In genomic region chr2:169600163-169600562, GRCm38 (mm10) we compare ENCODE assay signal across 14 mouse cellular contexts. TPM values are rescaled to one million over a fixed set of nuclear protein-coding genes. Genes with fewer than 3 reads are reported as not detected.
A peak's percentile ranks its signal among the peaks of the same experiment; 100 is the strongest.
DNase-seq lines count a peak whose midpoint lies in the region; ATAC-seq lines count a peak whose summit lies in the region.
"Had no signal": no experiment of that assay in that cellular context is flagged by ENCODE, and none has a peak within 500 bp of the region (broad histone marks: within the 10 kb centered on the region; RNA-seq: fewer than 3 reads in every experiment).

No protein-coding gene starts in this region.

- WGBS in forebrain, embryonic 13.5 days: 70% methylated on average over 6 of the region's 6 CpGs
- 84% methylated on average over 6 of the region's 6 CpGs for WGBS in forebrain, embryonic 11.5 days
- WGBS in neural tube, embryonic 15.5 days: 47% methylated on average over 6 of the region's 6 CpGs
- 75% methylated on average over 6 of the region's 6 CpGs for WGBS in heart, embryonic 12.5 days

- no peak overlapping the region for H3K4me2 ChIP-seq in forebrain, embryonic 13.5 days
- H3K4me2 ChIP-seq in forebrain, embryonic 11.5 days (ENCODE audit: low read depth, low read length, severe bottlenecking): no peak overlapping the region
- no peak overlapping the region for H3K4me2 ChIP-seq in neural tube, embryonic 15.5 days
- H3K4me2 ChIP-seq in heart, embryonic 12.5 days: no peak overlapping the region

- no peak overlapping the region; the same call in 1 of the 2 replicates for H3K27ac ChIP-seq in forebrain, embryonic 13.5 days
- H3K27ac ChIP-seq in forebrain, embryonic 11.5 days (ENCODE audit: low read depth, low read length): no peak overlapping the region
- 0 out of 2 replicates have a peak overlapping the region, but pooled peaks have one; percentile 28 for H3K27ac ChIP-seq in neural tube, embryonic 15.5 days (replicated peaks)
- H3K27ac ChIP-seq in heart, embryonic 12.5 days (ENCODE audit: poor library complexity, severe bottlenecking): no peak overlapping the region

- no peaks in the 10 kb centered on the region for H3K9me3 ChIP-seq in forebrain, embryonic 13.5 days (replicated peaks)
- no peaks in the 10 kb centered on the region for H3K9me3 ChIP-seq in forebrain, embryonic 11.5 days (ENCODE audit: control insufficient read depth, low read length)
- H3K9me3 ChIP-seq in neural tube, embryonic 15.5 days (replicated peaks): no peaks in the 10 kb centered on the region
- no peaks in the 10 kb centered on the region for H3K9me3 ChIP-seq in heart, embryonic 12.5 days (replicated peaks)

- H3K36me3 ChIP-seq in forebrain, embryonic 13.5 days (ENCODE audit: poor library complexity, severe bottlenecking): no peaks in the 10 kb centered on the region
- no peaks in the 10 kb centered on the region for H3K36me3 ChIP-seq in forebrain, embryonic 11.5 days (ENCODE audit: control insufficient read depth, insufficient read depth, low read length)
- no peaks in the 10 kb centered on the region for H3K36me3 ChIP-seq in neural tube, embryonic 15.5 days
- no peaks in the 10 kb centered on the region for H3K36me3 ChIP-seq in heart, embryonic 12.5 days

- ATAC-seq in forebrain, embryonic 13.5 days: peak; percentile 41; the same call in 1 of the 2 replicates
- ATAC-seq in forebrain, embryonic 11.5 days (replicated peaks; ENCODE audit: low FRiP score): no peak
- no peak for ATAC-seq in neural tube, embryonic 15.5 days (ENCODE audit: low FRiP score)
- ATAC-seq in heart, embryonic 12.5 days (ENCODE audit: insufficient number of reproducible peaks, low FRiP score): no peak

- no peaks in the 10 kb centered on the region; the same call in 1 of the 2 replicates for H3K27me3 ChIP-seq in forebrain, embryonic 13.5 days
- H3K27me3 ChIP-seq in forebrain, embryonic 11.5 days (ENCODE audit: control insufficient read depth, insufficient read depth, low read length): no peaks in the 10 kb centered on the region
- H3K27me3 ChIP-seq in neural tube, embryonic 15.5 days (replicated peaks): no peaks in the 10 kb centered on the region
- H3K27me3 ChIP-seq in heart, embryonic 12.5 days (replicated peaks): no peaks in the 10 kb centered on the region; the same call in 1 of the 2 replicates

- peaks cover 31% of the 10 kb centered on the region for H3K4me1 ChIP-seq in forebrain, embryonic 13.5 days
- H3K4me1 ChIP-seq in forebrain, embryonic 11.5 days (replicated peaks; ENCODE audit: control insufficient read depth, insufficient read depth, low read length): no peaks in the 10 kb centered on the region
- H3K4me1 ChIP-seq in neural tube, embryonic 15.5 days: peaks cover 18% of the 10 kb centered on the region
- no peaks in the 10 kb centered on the region for H3K4me1 ChIP-seq in heart, embryonic 12.5 days (replicated peaks)

- no peak overlapping the region for H3K9ac ChIP-seq in forebrain, embryonic 13.5 days
- no peak overlapping the region for H3K9ac ChIP-seq in forebrain, embryonic 11.5 days (ENCODE audit: low read length)
- no peak overlapping the region for H3K9ac ChIP-seq in neural tube, embryonic 15.5 days (replicated peaks)
- no peak overlapping the region for H3K9ac ChIP-seq in heart, embryonic 12.5 days

- DNase-seq in forebrain, embryonic 11.5 days (ENCODE audit: low spot score): no peak
- no peak for DNase-seq in neural tube, embryonic 10.5 days (ENCODE audit: extremely low spot score, low spot score)
- peak; percentile 48 to 63 for DNase-seq in left cerebral cortex, adult 18-20 months (ENCODE audit: low spot score in 2 of 2)
- peak; percentile 91 for DNase-seq in telencephalon, adult 2 months (ENCODE audit: low read depth, low spot score)
- no peak for DNase-seq in cerebellum, adult 9-10 months
- DNase-seq: heart, postnatal 36 days had no signal

- no peak overlapping the region for H3K4me3 ChIP-seq in forebrain, embryonic 13.5 days
- no peak overlapping the region for H3K4me3 ChIP-seq in forebrain, embryonic 11.5 days (ENCODE audit: low read depth, low read length)
- no peak overlapping the region for H3K4me3 ChIP-seq in neural tube, embryonic 15.5 days (replicated peaks)
- no peak overlapping the region for H3K4me3 ChIP-seq in heart, embryonic 12.5 days

RNA-seq across cellular contexts. Expression of gene Gm11011, which starts 12.6 kb away (rescaled TPM):
- not detected in 2 replicates for polyA plus RNA-seq in forebrain, embryonic 13.5 days (2015; fragmentation: Nextera tagmentation; extraction: Ambion mirVana)
- not detected in 2 replicates for polyA plus RNA-seq in forebrain, embryonic 11.5 days (2014; fragmentation: Nextera tagmentation; extraction: Ambion mirVana)
- polyA plus RNA-seq in neural tube, embryonic 15.5 days (2015; fragmentation: Nextera tagmentation; extraction: Ambion mirVana): not detected in 2 replicates
- total RNA-seq in left cerebral cortex, adult 18-20 months (2021): not detected
- not detected in 2 replicates for polyA plus RNA-seq in heart, embryonic 12.5 days (2016; fragmentation: Nextera tagmentation; extraction: Ambion mirVana)
- total RNA-seq: ES-E14; heart, postnatal 36 days; liver, adult 2 months had no signal
- polyA plus RNA-seq: cortical plate, adult 2 months; gonadal fat pad, adult 2 months; kidney, embryonic 16.5 days; liver, adult 2 months had no signal

RNA-seq across cellular contexts. Expression of gene Tshz2, which starts 32.6 kb away (rescaled TPM):
- polyA plus RNA-seq in forebrain, embryonic 13.5 days (2015; fragmentation: Nextera tagmentation; extraction: Ambion mirVana): 8.7 and 9.8 TPM in 2 replicates
- polyA plus RNA-seq in forebrain, embryonic 11.5 days (2014; fragmentation: Nextera tagmentation; extraction: Ambion mirVana): 2.5 and 3.1 TPM in 2 replicates
- 40.1 and 50.4 TPM in 2 replicates for polyA plus RNA-seq in neural tube, embryonic 15.5 days (2015; fragmentation: Nextera tagmentation; extraction: Ambion mirVana)
- total RNA-seq in left cerebral cortex, adult 18-20 months (2021): 10 to 100 TPM; 37.5 to 41.2 TPM
- polyA plus RNA-seq in heart, embryonic 12.5 days (2016; fragmentation: Nextera tagmentation; extraction: Ambion mirVana): 5.6 and 5.8 TPM in 2 replicates

Comparison
In these comparisons a context has a peak if more than half of its experiments do, and no peak if none do; other contexts are left out.
1. DNase-seq: peak in left cerebral cortex, adult 18-20 months (2 of 2) and telencephalon, adult 2 months (single experiment); none in forebrain, embryonic 11.5 days (single experiment), neural tube, embryonic 10.5 days (single experiment) and cerebellum, adult 9-10 months (single experiment).